ENCODE assay signal across 19 mouse cellular contexts in the genomic region with DNA sequence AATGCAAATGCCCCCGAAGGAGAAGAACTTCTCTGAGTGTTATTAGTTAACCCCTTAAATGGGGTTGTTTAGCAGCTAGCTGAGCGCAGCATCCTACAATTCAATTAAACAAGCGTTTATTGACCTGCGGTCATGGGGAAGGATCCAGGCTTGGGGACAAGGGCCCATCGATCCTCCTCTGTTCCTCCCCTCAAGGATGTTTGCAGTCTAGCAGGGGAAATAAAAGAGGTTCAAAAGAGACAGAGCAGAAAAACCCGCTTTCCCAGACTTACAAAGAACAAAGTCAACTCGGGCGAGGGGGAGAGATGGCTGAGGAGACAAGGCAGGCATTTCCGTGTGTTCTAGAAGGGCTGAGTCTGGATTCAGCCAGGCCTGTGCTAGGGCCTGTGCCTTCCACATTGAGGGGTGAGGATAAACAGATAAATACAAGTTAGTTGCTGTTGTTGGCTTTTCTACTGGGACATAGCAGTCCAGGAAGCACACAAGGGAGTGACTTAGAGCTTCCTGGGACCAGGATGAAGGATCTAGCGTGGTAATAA. TPM values are rescaled to one million over a fixed set of nuclear protein-coding genes. Genes with fewer than 3 reads are reported as not detected.
DNase-seq lines count a peak whose midpoint lies in the region; ATAC-seq lines count a peak whose summit lies in the region.
"Had no signal": no experiment of that assay in that cellular context is flagged by ENCODE, and none has a peak within 500 bp of the region (broad histone marks: within the 10 kb centered on the region; RNA-seq: fewer than 3 reads in every experiment).

No protein-coding gene starts in this region.

- no peaks in the 10 kb centered on the region for H3K27me3 ChIP-seq in kidney, embryonic 14.5 days (ENCODE audit: control insufficient read depth, insufficient read depth, low read length)
- no peaks in the 10 kb centered on the region for H3K27me3 ChIP-seq in kidney, embryonic 16.5 days (ENCODE audit: insufficient read depth, low read length)
- no peaks in the 10 kb centered on the region for H3K27me3 ChIP-seq in intestine, embryonic 16.5 days (replicated peaks; ENCODE audit: control insufficient read depth, insufficient read depth, low read length)
- H3K27me3 ChIP-seq: embryonic facial prominence, embryonic 13.5 days; limb, embryonic 15.5 days; neural tube, embryonic 13.5 days had no signal

- H3K9me3 ChIP-seq in kidney, embryonic 14.5 days (ENCODE audit: control insufficient read depth, low read length), result no peaks in the 10 kb centered on the region
- no peaks in the 10 kb centered on the region for H3K9me3 ChIP-seq in kidney, embryonic 16.5 days (ENCODE audit: low read length)
- H3K9me3 ChIP-seq in intestine, embryonic 16.5 days (ENCODE audit: control insufficient read depth, low read length), result no peaks in the 10 kb centered on the region
- H3K9me3 ChIP-seq: embryonic facial prominence, embryonic 13.5 days; limb, embryonic 15.5 days; neural tube, embryonic 13.5 days had no signal

- WGBS in kidney, embryonic 14.5 days, result 44% methylated on average over 10 of the region's 10 CpGs
- WGBS in kidney, embryonic 16.5 days, result 48% methylated on average over 10 of the region's 10 CpGs
- WGBS in intestine, embryonic 16.5 days, result 49% methylated on average over 10 of the region's 10 CpGs

- H3K9ac ChIP-seq in kidney, embryonic 14.5 days (ENCODE audit: low read depth, low read length), result no peak overlapping the region
- H3K9ac ChIP-seq in kidney, embryonic 16.5 days (replicated peaks; ENCODE audit: low read length), result no peak overlapping the region
- no peak overlapping the region for H3K9ac ChIP-seq in intestine, embryonic 16.5 days (ENCODE audit: low read depth, low read length)
- H3K9ac ChIP-seq: embryonic facial prominence, embryonic 13.5 days; limb, embryonic 15.5 days; liver, postnatal 0 days; neural tube, embryonic 13.5 days had no signal

- peak; percentile 49 for DNase-seq in urinary bladder, postnatal 14 days (ENCODE audit: low spot score)
- DNase-seq in urinary bladder, postnatal 4 days (ENCODE audit: low spot score in 2 of 2), result no peak
- DNase-seq in adrenal gland, adult 2 months, result no peak
- no peak for DNase-seq in layer of hippocampus, adult 9-10 months (ENCODE audit: low spot score)
- DNase-seq: adrenal gland, postnatal 36 days; cerebellum, adult 9-11 months; kidney, postnatal 10 days; layer of hippocampus, adult 9-11 months; liver, postnatal 0 days; lung, postnatal 36 days; right cerebral cortex, postnatal 4 days; thymus, postnatal 4 days had no signal

- H3K27ac ChIP-seq in kidney, embryonic 14.5 days (ENCODE audit: low read depth, low read length), result peak overlapping the region; percentile 13; the same call in 1 of the 2 replicates
- H3K27ac ChIP-seq in kidney, embryonic 16.5 days (ENCODE audit: low read length), result no peak overlapping the region
- 0 out of 2 replicates have a peak overlapping the region, but pooled peaks have one; percentile 8 for H3K27ac ChIP-seq in intestine, embryonic 16.5 days (ENCODE audit: low read length)
- H3K27ac ChIP-seq: embryonic facial prominence, embryonic 13.5 days; hindbrain, postnatal 0 days; limb, embryonic 15.5 days; neural tube, embryonic 13.5 days had no signal

- no peaks in the 10 kb centered on the region for H3K36me3 ChIP-seq in kidney, embryonic 14.5 days (ENCODE audit: control insufficient read depth, insufficient read depth, low read length)
- no peaks in the 10 kb centered on the region for H3K36me3 ChIP-seq in kidney, embryonic 16.5 days (ENCODE audit: insufficient read depth, low read length)
- no peaks in the 10 kb centered on the region for H3K36me3 ChIP-seq in intestine, embryonic 16.5 days (ENCODE audit: control insufficient read depth, insufficient read depth, low read length)
- H3K36me3 ChIP-seq: embryonic facial prominence, embryonic 13.5 days; limb, embryonic 15.5 days; neural tube, embryonic 13.5 days had no signal

- no peak for ATAC-seq in kidney, embryonic 14.5 days (ENCODE audit: low FRiP score, low TSS enrichment)
- no peak for ATAC-seq in kidney, embryonic 16.5 days (ENCODE audit: low FRiP score, low TSS enrichment)
- ATAC-seq in intestine, embryonic 16.5 days, result peak; percentile 68; the same call in 1 of the 2 replicates
- ATAC-seq: hindbrain, postnatal 0 days; liver, postnatal 0 days had no signal

- no peak overlapping the region for H3K4me3 ChIP-seq in kidney, embryonic 14.5 days (ENCODE audit: low read length)
- no peak overlapping the region for H3K4me3 ChIP-seq in kidney, embryonic 16.5 days (ENCODE audit: low read length)
- H3K4me3 ChIP-seq in intestine, embryonic 16.5 days (ENCODE audit: low read length), result no peak overlapping the region
- H3K4me3 ChIP-seq: embryonic facial prominence, embryonic 13.5 days; limb, embryonic 15.5 days; neural tube, embryonic 13.5 days had no signal

- no peak overlapping the region for H3K4me2 ChIP-seq in kidney, embryonic 14.5 days (replicated peaks; ENCODE audit: low read depth, low read length)
- no peak overlapping the region for H3K4me2 ChIP-seq in kidney, embryonic 16.5 days (replicated peaks; ENCODE audit: low read depth, low read length)
- H3K4me2 ChIP-seq in intestine, embryonic 16.5 days (ENCODE audit: low read depth, low read length), result no peak overlapping the region
- H3K4me2 ChIP-seq: embryonic facial prominence, embryonic 13.5 days; limb, embryonic 15.5 days; neural tube, embryonic 13.5 days had no signal

- H3K4me1 ChIP-seq in kidney, embryonic 14.5 days (ENCODE audit: control insufficient read depth, insufficient read depth, low read length), result peaks cover 3% of the 10 kb centered on the region; the same call in 1 of the 2 replicates
- 0 out of 2 replicates have a peak, but pooled peaks cover 4% of the 10 kb centered on the region for H3K4me1 ChIP-seq in kidney, embryonic 16.5 days (ENCODE audit: insufficient read depth, low read length)
- no peaks in the 10 kb centered on the region for H3K4me1 ChIP-seq in intestine, embryonic 16.5 days (ENCODE audit: control insufficient read depth, insufficient read depth, low read length)

RNA-seq across cellular contexts. Expression of a gene that starts 55.0 kb away (rescaled TPM):
- 57.3 and 72.4 TPM in 2 replicates for polyA plus RNA-seq in kidney, embryonic 14.5 days (2014; fragmentation: Nextera tagmentation; extraction: Ambion mirVana)
- polyA plus RNA-seq in kidney, embryonic 16.5 days (2015; fragmentation: Nextera tagmentation; extraction: Ambion mirVana), result 60.8 and 68.7 TPM in 2 replicates
- polyA plus RNA-seq in intestine, embryonic 16.5 days (2015; fragmentation: Nextera tagmentation; extraction: Ambion mirVana), result 35.9 and 37.4 TPM in 2 replicates
- total RNA-seq in adrenal gland, adult 2 months (2021), result 10 to 100 TPM; 13.1 to 16.9 TPM
- polyA plus RNA-seq in adrenal gland, adult 2 months (2012; rRNA removed), result 10.2 and 14.4 TPM in 2 replicates
